Mouse (Mus musculus) erythroblast, adult 5-6 weeks (primary cell): ENCODE measurements at regions not wholly inside any gene's neighbourhood (a gene's known extent, or its start where the extent isn't known, plus 50 kb on each side); places are given as distances from the start of the nearest gene placed in this dataset.

Experiments
- ATAC-seq: replicated peaks from 2 replicates; pipeline ENCODE4 v1.8.0; 2016; ENCODE audit warnings: moderate number of reproducible peaks, mild to moderate bottlenecking, moderate TSS enrichment, inconsistent platforms; ENCODE audit not compliant: poor library complexity, low FRiP score, severe bottlenecking

GRCm38 (mm10) chr4:95456318-95456717 is 101.0 kb upstream of the Fggy start:
- no peak for ATAC-seq

DNA sequence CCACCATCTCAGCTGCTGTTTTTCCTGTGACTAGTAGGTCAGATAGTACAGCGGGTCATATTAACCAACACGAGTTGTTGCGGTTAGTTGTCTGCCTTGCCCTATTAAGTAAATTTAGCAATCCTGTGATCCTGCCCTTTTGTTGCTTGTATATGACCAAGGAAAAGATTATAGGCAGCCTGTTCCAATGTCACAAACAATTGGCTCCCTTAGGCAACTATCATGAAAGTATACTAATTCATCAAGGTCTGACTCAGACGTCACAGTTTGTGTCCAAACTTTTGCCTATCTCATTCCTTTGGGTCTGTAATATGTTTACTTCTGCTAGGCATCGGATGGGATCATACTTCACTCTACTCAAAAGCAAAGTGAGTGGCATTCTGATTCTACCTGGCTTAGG is 100.4 kb upstream of the Fggy start:
- ATAC-seq: no peak

- ATAC-seq: no peak
These were observed 94.8 kb upstream of the Fggy start for GRCm38 (mm10) chr4:95462476-95462875.

DNA sequence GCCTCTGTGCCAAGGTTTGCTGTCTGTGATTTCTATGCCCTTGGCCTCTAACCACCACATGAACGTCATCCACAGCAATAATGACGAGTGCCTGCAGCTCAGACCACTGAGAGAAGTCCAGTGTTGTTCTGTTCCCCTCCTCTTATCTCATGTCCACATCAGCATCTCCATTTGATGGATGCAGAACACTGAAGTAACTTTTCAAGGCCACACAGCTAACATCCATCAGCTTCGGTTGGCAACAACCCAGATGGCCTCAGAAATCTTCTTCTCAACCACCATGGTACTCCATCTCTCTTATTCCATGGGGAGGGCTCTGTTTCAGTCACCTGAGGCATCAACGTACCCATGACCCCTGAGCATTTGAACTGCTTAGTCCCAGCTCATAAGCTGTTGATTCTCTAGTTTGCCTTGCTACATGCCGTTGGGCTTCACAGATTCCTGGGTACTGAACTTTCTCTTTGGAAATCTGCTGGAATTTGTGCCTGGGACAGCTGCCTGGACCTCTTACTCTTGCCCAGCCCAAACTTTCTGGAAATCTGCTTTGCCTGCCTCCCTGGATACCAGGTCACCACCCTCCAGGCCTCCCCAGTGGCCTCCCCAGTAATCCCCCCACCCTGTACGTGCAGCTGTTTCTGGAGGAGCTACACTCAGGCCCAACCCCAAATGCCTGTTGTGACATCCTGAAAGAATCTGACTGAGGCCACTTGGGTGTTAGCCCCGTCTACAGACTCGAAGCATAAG is 94.1 kb upstream of the Fggy start:
- ATAC-seq: no peak

- ATAC-seq: no peak
These were observed 90.7 kb upstream of the Fggy start for GRCm38 (mm10) chr4:95466647-95467046.

- ATAC-seq: no peak
These were observed 89.8 kb upstream of the Fggy start for GRCm38 (mm10) chr4:95467526-95467925.

GRCm38 (mm10) chr4:95474726-95475406 is 82.4 kb upstream of the Fggy start:
- no peak for ATAC-seq

DNA sequence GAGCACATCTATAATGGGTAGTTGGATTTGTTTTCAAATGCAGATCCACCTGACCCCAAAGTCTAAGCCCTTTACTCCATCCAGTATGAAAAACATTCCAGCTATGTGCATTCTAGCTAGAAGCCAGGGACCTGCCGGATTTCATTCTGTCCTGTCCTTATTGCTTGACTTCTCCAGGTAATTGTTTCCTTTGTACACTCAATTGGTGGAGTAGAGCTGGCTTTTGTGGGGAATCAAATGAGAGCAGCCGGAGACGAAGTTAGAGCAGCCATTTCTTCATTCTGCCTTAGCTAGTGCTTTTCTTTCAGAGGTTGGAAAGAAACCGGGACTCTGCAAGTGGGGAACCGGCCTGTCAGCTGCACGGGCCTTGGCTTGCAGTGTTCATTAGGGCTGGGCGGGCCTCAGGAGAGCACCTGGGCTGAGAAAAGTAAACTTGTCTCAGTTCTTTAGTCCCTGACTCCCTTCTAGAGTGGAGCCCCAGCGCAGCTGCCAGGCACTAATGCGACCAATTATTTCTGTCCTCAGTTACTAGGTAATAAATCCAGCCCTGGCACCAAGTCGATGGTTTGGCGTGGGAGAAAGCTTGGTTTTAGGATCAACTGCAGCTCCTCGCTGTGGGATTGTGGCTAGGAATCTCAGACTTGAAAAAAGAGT is 81.1 kb upstream of the Fggy start:
- ATAC-seq: no peak

DNA sequence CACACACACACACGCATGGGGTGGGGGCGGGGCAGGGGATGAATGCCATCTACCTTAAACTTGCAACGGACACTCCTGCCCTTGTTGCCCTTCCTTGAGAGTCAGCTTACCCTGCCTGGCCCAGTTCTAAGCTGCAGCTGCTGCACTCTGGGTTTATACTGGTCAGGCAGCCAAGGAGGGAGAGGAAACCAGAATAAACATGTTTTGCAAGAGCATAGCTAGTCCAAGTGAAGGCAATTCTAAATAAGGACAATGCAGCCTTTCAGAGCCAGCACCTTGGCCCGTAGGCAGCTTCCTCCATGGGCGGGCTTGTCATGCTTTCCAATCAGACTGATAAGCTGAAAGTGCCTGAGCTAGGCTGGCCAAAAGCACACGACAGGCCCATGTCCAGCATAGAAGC is 73.7 kb upstream of the Fggy start:
- no peak for ATAC-seq

- ATAC-seq: no peak
These were observed 70.0 kb upstream of the Fggy start for GRCm38 (mm10) chr4:95487323-95487722.

DNA sequence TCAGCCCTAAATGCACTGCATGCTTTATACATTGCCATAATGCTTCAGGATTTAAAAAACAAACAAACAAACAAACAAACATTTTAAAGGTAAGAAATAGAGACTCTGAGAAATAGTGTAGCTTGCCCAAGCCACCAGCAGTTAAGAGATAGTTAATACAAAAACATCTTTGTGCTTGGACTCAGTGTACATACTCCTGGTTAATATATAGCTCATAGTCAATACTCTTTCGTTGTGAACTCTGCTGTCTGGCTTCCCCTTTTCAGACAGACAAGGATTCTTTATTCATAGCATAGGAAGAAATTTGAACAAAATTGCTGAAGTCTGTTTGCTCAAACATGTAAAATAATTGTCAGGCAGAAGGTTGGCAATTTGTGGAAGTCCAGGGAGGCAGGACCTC is 69.3 kb upstream of the Fggy start:
- no peak for ATAC-seq

DNA sequence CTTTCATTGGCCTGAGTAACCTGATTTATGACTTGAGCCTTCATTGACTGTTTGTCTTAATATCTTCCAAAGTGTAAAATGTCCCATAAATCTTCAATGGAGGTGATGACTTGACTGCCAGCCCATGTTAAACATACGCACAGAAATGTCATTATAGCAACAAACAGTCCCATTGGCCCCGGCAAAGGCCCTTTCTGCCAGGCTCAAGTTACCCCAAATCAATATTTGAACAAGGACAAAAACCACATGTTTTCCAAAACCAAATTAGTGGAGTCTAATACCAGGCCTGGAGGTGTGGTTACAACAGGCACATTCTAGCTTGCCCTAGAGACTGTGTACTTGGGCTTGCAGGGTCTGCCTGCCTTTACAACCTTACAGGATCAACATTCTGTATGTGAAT is 68.2 kb upstream of the Fggy start:
- no peak for ATAC-seq

DNA sequence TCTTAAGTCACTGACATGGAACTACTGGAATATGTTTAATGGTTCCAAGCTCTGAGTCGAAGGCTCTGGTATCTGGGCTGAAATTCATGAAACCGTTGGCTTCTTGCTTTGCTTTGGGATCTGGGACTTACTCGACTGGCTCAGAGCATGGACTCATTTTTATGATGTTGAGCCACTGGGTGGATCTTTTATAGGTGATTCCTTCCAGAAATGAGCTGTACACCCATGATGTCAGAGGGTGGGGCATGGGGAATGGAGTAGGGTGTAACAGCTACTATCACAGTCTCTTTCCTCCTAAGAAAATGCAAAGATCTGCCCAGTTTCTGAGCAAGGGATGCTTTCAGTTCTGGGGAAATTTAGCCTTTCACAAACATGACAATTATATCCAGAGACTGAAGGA is 57.0 kb upstream of the Fggy start:
- ATAC-seq: no peak

DNA sequence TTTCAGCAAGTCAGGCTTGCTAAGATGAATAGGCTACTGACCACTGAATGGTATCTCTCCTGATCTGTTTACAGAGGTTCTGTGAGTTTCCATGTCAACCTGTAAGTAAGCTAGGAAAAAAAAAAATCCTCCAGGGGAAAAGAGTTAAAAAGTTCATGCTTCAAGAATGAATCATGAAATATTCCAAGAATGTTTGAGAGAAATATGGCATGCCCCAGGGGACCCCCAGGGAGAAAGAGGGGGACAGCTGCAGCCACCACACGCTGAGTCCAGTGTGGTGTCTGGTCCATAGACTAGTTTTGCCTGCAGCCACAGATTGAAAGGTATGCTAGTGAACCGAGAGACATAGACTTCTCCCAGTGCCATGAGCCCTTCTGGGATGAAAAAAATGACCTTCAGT is 56.1 kb upstream of the Fggy start:
- no peak for ATAC-seq

DNA sequence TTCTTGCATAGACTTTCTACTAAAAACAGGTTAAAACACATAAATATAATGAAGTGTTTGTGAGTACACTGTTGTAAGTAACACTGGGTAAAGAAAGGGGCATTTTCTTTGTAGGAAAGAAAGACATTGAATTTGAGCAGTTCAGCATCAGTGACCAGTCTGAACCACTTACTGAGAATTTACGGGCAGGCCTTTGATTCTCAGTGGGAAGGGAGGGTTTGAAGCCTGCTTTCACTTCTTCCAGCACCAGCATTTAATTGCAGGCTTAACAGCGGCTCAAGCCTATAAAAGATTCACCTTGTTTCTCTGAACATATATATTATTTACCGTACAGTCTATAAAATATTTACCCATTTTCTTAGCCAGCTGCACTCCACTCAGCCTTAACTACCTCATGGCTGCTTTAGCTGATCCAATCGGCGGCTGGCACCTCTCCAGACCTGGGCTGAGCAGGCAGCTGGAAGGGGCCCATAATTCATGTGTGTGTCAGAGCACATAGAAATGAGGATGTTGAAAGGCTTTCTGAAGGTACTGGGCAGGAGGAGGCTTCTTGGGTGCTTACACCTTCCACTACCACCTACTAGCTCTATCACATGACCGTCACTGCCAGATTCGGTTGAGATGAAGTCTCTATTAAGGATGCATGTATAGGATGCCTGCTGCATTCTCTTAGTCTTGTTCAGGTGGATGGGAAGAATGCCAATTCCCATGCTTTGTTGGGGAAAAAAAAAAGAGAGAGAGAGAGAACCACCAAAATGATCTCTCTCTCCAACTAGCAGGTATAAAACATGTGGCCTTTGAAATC is 50.0 kb upstream of the Fggy start:
- ATAC-seq: no peak
